19 mouse cellular contexts compared by ENCODE assay signal in the genomic region with DNA sequence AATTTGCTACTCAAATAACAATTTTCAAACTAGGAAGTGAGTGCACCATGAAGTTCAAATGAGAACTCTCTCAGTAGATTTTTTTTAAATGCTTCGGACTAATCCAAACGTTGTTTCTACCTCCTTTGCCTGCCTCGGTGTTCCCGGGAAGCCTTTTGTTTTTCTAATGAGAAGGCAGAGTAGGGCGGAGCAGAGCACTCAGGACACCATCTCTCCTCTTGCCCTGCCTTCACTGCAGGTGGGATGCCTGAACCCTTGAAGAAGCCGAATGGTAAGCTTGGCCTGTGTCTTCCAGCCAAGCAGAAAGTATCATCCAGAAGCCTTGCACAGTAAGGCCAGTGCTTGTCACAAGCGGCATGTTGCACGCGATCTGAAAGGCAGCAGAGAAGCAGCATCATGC. TPM values are rescaled to one million over a fixed set of nuclear protein-coding genes. Genes with fewer than 3 reads are reported as not detected.
DNase-seq lines count a peak whose midpoint lies in the region; ATAC-seq lines count a peak whose summit lies in the region.
"Had no signal": no experiment of that assay in that cellular context is flagged by ENCODE, and none has a peak within 500 bp of the region (broad histone marks: within the 10 kb centered on the region; RNA-seq: fewer than 3 reads in every experiment).

No protein-coding gene starts in this region.

- peak; percentile 82 for DNase-seq in ES-CJ7 (ENCODE audit: low read depth, low spot score)
- DNase-seq in R1 (ENCODE audit: low read depth, low spot score): peak; percentile 88
- DNase-seq in ZHBTc4 (ENCODE audit: low read depth, low spot score): peak; percentile 84
- no peak for DNase-seq in lung, postnatal 4 days
- no peak for DNase-seq in adrenal gland, postnatal 10 days
- DNase-seq: adrenal gland, adult 2 months; adrenal gland, postnatal 14 days; adrenal gland, postnatal 36 days; cerebellum, adult 11 months; cerebellum, adult 18-20 months; cerebellum, adult 8-10 months; cerebellum, adult 9-11 months; cerebellum, postnatal 14 days; cerebellum, postnatal 36 days; embryo, embryonic 11 days had no signal

- ATAC-seq in cerebellum, adult (ENCODE audit: insufficient number of reproducible peaks, low FRiP score, low TSS enrichment): no peak
- ATAC-seq: forebrain, embryonic 14.5 days; forebrain, embryonic 16.5 days; Patski had no signal

RNA-seq across cellular contexts. Expression of a gene that starts 3.9 kb away (rescaled TPM):
- 1 to 10 TPM; 1.3 to 1.5 TPM for total RNA-seq in adrenal gland, postnatal 10 days (2021)

Comparison
In these comparisons a context has a peak if more than half of its experiments do, and no peak if none do; other contexts are left out.
1. DNase-seq: peak in ES-CJ7 (single experiment), R1 (single experiment) and ZHBTc4 (single experiment); none in lung, postnatal 4 days (0 of 2) and adrenal gland, postnatal 10 days (single experiment).